Mouse (Mus musculus): ENCODE measurements around the gene Gm42674. TPM values are rescaled to one million over a fixed set of nuclear protein-coding genes. Genes with fewer than 3 reads are reported as not detected.

Gm42674 gene
- polyA plus RNA-seq, 1 experiment, result not detected

DNA sequence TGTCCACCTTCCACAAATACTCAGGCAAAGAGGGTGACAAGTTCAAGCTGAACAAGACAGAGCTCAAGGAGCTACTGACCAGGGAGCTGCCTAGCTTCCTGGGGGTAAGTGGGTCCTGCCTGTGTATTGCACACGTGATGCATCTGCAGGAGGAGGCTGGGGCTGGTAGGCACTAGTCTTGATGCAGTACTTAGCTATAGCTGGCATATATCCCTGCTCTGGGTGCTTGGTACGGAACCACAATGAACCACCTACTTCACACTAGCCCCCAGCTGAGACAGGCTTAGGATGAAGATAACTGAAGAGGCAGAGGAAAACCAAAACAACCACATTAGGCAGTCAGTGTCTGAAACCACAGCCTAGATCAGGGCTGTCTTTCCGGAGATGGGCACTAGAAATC, 3.3 kb downstream of the Gm42674 start:
- TF ChIP-seq TAL1 (IDR thresholded peaks at IDR 0.05; ENCODE audit: low read length), result no peak
- TF ChIP-seq GATA1 (IDR thresholded peaks at IDR 0.05; ENCODE audit: low read length), result no peak
- Histone ChIP-seq H3K9me3 (ENCODE audit: control insufficient read depth, low read length) (no peaks in the 10 kb centered on the region), H3K4me3 (replicated peaks) (no peak overlapping the region), H3K27me3 (ENCODE audit: control insufficient read depth) (no peaks in the 10 kb centered on the region), H3K4me1 (ENCODE audit: control insufficient read depth) (no peaks in the 10 kb centered on the region), H3K36me3 (ENCODE audit: control insufficient read depth) (no peaks in the 10 kb centered on the region)

DNA sequence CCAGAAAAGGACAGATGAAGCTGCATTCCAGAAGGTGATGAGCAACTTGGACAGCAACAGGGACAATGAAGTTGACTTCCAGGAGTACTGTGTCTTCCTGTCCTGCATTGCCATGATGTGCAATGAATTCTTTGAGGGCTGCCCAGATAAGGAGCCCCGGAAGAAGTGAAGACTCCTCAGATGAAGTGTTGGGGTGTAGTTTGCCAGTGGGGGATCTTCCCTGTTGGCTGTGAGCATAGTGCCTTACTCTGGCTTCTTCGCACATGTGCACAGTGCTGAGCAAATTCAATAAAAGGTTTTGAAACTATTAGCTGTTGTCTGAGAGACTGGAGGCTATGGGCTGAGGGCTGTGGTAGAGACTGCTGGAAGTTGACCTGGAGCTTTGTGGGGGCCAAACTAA, 4.0 kb downstream of the Gm42674 start:
- H3K4me3 ChIP-seq (replicated peaks), result no peak overlapping the region
- no peaks in the 10 kb centered on the region for H3K9me3 ChIP-seq (ENCODE audit: control insufficient read depth, low read length)
- no peaks in the 10 kb centered on the region for H3K4me1 ChIP-seq (ENCODE audit: control insufficient read depth)
- TF ChIP-seq GATA1 (IDR thresholded peaks at IDR 0.05; ENCODE audit: low read length), result no peak
- no peak for TF ChIP-seq TAL1 (IDR thresholded peaks at IDR 0.05; ENCODE audit: low read length)
- no peaks in the 10 kb centered on the region for H3K27me3 ChIP-seq (ENCODE audit: control insufficient read depth)
- no peaks in the 10 kb centered on the region for H3K36me3 ChIP-seq (ENCODE audit: control insufficient read depth)

DNA sequence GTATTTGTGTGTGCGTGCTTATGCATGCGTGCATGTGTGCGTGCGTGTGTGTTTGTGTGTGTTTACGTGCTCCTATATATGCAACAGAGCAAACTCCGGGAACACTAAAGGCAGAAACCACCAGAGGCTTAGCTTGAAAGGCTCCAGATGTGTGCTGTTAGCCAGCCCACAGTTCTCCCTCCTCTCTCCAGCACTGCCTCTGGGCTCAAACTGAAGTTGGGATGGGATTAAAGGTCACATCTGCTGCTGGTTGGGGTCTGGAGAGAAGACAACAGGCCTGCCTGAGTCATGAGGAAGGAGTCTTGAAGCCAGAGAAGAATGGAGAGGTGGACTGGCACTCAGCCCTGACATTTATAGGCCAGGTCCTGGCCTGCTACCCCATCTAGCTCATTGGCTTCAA, 4.5 kb downstream of the Gm42674 start:
- Histone ChIP-seq H3K4me3 (replicated peaks) (no peak overlapping the region), H3K36me3 (ENCODE audit: control insufficient read depth) (no peaks in the 10 kb centered on the region), H3K27me3 (ENCODE audit: control insufficient read depth) (no peaks in the 10 kb centered on the region), H3K9me3 (ENCODE audit: control insufficient read depth, low read length) (no peaks in the 10 kb centered on the region), H3K4me1 (ENCODE audit: control insufficient read depth) (no peaks in the 10 kb centered on the region)
- TF ChIP-seq GATA1 (IDR thresholded peaks at IDR 0.05; ENCODE audit: low read length), result no peak
- no peak for TF ChIP-seq TAL1 (IDR thresholded peaks at IDR 0.05; ENCODE audit: low read length)

DNA sequence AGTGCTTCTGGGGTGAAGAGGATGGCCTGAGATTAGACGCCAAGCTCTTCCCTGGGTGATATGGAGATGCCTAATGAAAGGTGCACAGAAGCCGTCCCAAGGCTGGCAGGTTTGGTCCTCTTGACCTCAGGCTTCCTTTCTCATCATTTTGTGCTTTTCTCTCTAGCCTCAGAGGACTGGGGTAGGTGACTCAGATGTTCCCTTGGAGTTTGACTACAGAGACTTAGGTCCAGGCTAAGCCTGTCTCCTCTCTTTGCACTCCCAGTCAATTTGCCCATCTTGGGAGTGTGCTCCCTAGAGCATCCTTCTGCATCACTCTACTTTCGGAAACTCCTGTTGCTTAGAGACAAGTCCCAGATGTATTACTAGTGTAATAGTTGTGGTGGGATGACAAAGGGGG, 5.7 kb downstream of the Gm42674 start:
- H3K4me3 ChIP-seq (replicated peaks), result no peak overlapping the region
- H3K36me3 ChIP-seq (ENCODE audit: control insufficient read depth), result no peaks in the 10 kb centered on the region
- H3K9me3 ChIP-seq (ENCODE audit: control insufficient read depth, low read length), result no peaks in the 10 kb centered on the region
- TF ChIP-seq TAL1 (IDR thresholded peaks at IDR 0.05; ENCODE audit: low read length), result no peak
- TF ChIP-seq GATA1 (IDR thresholded peaks at IDR 0.05; ENCODE audit: low read length), result no peak
- no peaks in the 10 kb centered on the region for H3K27me3 ChIP-seq (ENCODE audit: control insufficient read depth)
- H3K4me1 ChIP-seq (ENCODE audit: control insufficient read depth), result no peaks in the 10 kb centered on the region

DNA sequence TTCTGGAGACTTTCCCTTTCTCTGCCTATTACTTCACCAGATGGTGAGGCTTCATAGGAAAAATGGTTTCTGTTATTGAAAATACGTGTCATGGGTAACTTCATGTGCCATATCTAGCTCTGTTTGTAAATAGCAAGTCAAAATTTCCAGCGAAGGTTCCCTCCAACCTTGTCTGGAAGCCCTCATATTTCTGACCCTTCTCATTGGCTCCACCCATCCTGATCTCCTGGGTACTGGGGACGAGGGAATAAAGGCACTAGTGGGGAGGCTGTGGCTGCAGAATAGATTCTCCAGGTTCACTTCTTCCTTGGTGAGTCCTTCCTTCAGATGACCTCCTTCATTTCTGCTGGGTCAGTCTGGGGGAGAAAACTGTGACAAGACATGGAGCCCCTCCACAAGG, 6.5 kb downstream of the Gm42674 start, which contains the start of gene S100a5:
Gene S100a5 (plus strand): TSS at position 301 of the 400 bp plus-strand sequence.
- H3K9me3 ChIP-seq (ENCODE audit: control insufficient read depth, low read length), result no peaks in the 10 kb centered on the region
- no peak within 1 kb of the TSS for H3K4me3 ChIP-seq (replicated peaks)
- H3K36me3 ChIP-seq (ENCODE audit: control insufficient read depth), result no peaks in the 10 kb centered on the region
- H3K27me3 ChIP-seq (ENCODE audit: control insufficient read depth), result peaks cover 5% of the 10 kb centered on the region
- H3K4me1 ChIP-seq (ENCODE audit: control insufficient read depth), result peaks cover 6% of the 10 kb centered on the region
- no peak for TF ChIP-seq GATA1 (IDR thresholded peaks at IDR 0.05; ENCODE audit: low read length)
- no peak for TF ChIP-seq TAL1 (IDR thresholded peaks at IDR 0.05; ENCODE audit: low read length)

DNA sequence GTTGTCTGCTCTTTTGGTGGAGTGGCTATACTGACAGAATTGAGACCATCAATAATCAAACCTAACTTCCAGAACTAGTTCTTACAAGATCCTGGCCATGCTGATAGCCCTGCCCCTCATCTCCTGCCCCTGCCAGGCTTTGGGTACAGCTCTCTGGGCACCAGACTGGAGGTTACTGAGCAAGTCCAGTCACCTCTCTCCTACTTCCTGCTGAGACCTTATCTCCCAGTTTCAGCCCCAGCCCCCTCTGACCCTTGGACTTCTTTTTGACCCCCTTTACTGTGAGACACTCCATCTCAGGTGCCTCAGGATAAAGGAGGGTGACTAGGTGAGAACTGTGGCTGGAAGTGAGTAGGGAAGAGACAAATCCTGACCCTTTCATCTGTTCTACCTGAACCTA, 7.4 kb downstream of the Gm42674 start:
- TF ChIP-seq TAL1 (IDR thresholded peaks at IDR 0.05; ENCODE audit: low read length), result no peak
- no peak for TF ChIP-seq GATA1 (IDR thresholded peaks at IDR 0.05; ENCODE audit: low read length)
- Histone ChIP-seq H3K27me3 (ENCODE audit: control insufficient read depth) (peaks cover 8% of the 10 kb centered on the region), H3K4me3 (replicated peaks) (no peak overlapping the region), H3K4me1 (ENCODE audit: control insufficient read depth) (peaks cover 7% of the 10 kb centered on the region), H3K36me3 (ENCODE audit: control insufficient read depth) (no peaks in the 10 kb centered on the region), H3K9me3 (ENCODE audit: control insufficient read depth, low read length) (no peaks in the 10 kb centered on the region)

DNA sequence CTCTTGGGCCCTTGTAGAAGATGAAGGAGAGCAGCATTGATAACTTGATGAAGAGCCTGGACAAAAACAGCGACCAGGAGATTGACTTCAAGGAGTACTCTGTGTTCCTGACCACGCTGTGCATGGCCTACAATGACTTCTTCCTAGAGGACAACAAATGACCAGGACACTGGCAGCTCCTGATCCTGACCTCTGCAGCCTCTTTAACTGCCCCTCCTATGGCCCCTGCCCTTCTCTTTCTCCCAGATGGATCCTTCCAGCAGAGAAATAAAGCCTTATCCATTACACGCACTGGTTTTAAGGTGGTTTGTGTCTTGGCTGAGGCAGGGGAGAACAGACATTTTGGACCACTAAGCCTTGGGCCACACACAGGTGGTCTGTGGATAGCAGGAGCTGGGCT, 9.8 kb downstream of the Gm42674 start:
- no peaks in the 10 kb centered on the region for H3K36me3 ChIP-seq (ENCODE audit: control insufficient read depth)
- no peaks in the 10 kb centered on the region for H3K9me3 ChIP-seq (ENCODE audit: control insufficient read depth, low read length)
- peaks cover 8% of the 10 kb centered on the region for H3K27me3 ChIP-seq (ENCODE audit: control insufficient read depth)
- no peak for TF ChIP-seq TAL1 (IDR thresholded peaks at IDR 0.05; ENCODE audit: low read length)
- TF ChIP-seq GATA1 (IDR thresholded peaks at IDR 0.05; ENCODE audit: low read length), result no peak
- no peak overlapping the region for H3K4me3 ChIP-seq (replicated peaks)
- H3K4me1 ChIP-seq (ENCODE audit: control insufficient read depth), result peaks cover 7% of the 10 kb centered on the region

DNA sequence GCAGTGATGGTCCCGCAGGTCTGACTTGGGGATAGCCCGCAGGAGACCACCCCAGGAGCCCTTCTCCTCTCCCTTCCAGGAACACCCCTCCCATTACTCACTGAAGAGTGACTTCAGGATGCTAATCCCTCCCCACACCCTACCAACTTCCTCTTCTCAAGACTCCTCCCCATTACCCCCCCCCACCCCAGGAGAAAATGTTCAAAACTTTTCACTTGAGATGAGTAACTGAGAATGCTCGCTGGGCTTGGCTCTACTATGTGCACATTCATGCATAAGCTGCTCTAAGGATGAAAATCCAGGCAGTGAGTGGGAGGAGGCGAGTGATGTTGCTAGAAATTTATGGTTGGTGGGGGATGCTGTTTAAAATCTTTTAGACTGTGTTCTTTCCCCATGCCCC, 10.4 kb downstream of the Gm42674 start:
- Histone ChIP-seq H3K4me3 (replicated peaks) (no peak overlapping the region), H3K36me3 (ENCODE audit: control insufficient read depth) (no peaks in the 10 kb centered on the region), H3K27me3 (ENCODE audit: control insufficient read depth) (peaks cover 8% of the 10 kb centered on the region), H3K4me1 (ENCODE audit: control insufficient read depth) (peaks cover 7% of the 10 kb centered on the region), H3K9me3 (ENCODE audit: control insufficient read depth, low read length) (no peaks in the 10 kb centered on the region)
- TF ChIP-seq GATA1 (IDR thresholded peaks at IDR 0.05; ENCODE audit: low read length), result no peak
- no peak for TF ChIP-seq TAL1 (IDR thresholded peaks at IDR 0.05; ENCODE audit: low read length)

DNA sequence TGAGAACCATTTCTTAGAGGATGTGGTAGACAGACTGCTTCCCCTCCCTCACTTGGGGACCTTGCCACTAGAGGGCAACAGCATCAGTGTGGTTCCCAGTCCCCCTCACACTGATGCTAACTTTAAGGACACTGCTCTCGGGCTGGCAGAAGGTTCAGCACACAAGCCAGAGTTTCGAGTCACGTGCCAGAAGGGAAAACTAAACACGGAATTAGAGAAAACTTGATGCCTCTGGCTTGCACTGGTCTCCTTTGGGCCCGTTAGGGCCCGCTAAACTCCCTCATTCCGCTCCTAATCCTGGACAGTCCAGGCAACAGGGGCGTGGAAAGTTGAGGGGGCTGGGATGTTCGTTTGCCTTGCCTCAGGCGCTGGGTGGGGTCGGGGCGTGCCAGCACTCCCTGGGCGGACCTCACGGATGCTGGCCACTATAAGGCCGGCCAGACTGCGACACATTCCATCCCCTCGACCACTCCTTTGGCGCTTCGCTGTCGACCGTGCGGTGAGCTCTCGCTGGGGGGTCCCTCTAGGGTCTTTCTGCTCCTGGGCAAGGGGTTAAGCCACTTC, 11.1 kb downstream of the Gm42674 start, which contains the start of gene S100a6:
Gene S100a6 (plus strand): TSS at position 155 of the 564 bp plus-strand sequence.
- Histone ChIP-seq H3K27me3 (ENCODE audit: control insufficient read depth) (peaks cover 8% of the 10 kb centered on the region), H3K36me3 (ENCODE audit: control insufficient read depth) (no peaks in the 10 kb centered on the region), H3K9me3 (ENCODE audit: control insufficient read depth, low read length) (no peaks in the 10 kb centered on the region), H3K4me3 (replicated peaks) (no peak within 1 kb of the TSS), H3K4me1 (ENCODE audit: control insufficient read depth) (peaks cover 7% of the 10 kb centered on the region)
- no peak for TF ChIP-seq TAL1 (IDR thresholded peaks at IDR 0.05; ENCODE audit: low read length)
- no peak for TF ChIP-seq GATA1 (IDR thresholded peaks at IDR 0.05; ENCODE audit: low read length)

Measured in erythroblast, embryonic 14.5 days (primary cell).